Mouse (Mus musculus): Measurements from ENCODE around the gene Peli2. TPM values are rescaled to one million over a fixed set of nuclear protein-coding genes. Genes with fewer than 3 reads are reported as not detected.

The Peli2 gene
- total RNA-seq, 2 experiments from 2014 or later, result 19.3 to 23.2 TPM

- Histone ChIP-seq H3K4me3 (no peak overlapping the region), H3K27ac (peak overlapping the region; percentile 70)
- no peak for DNase-seq (ENCODE audit: low spot score in 2 of 2)
- 0 out of 2 replicates have a peak, but pooled peaks have one; percentile 3 for TF ChIP-seq CTCF (conservative IDR thresholded peaks at IDR 0.05)
These were observed 10.3 kb downstream of the Peli2 start for GRCm38 (mm10) chr14:48130761-48131575.

GRCm38 (mm10) chr14:48131576-48131922 lies 10.9 kb downstream of the Peli2 start:
- Histone ChIP-seq H3K27ac (peak overlapping the region; percentile 70), H3K4me3 (no peak overlapping the region)
- TF ChIP-seq CTCF (conservative IDR thresholded peaks at IDR 0.05), result no peak
- DNase-seq (ENCODE audit: low spot score in 2 of 2), result no peak

- no peak for DNase-seq (ENCODE audit: low spot score in 2 of 2)
- TF ChIP-seq CTCF (conservative IDR thresholded peaks at IDR 0.05), result no peak
- peak overlapping the region; percentile 70 for H3K27ac ChIP-seq
- H3K4me3 ChIP-seq, result no peak overlapping the region
These were observed 11.6 kb downstream of the Peli2 start for GRCm38 (mm10) chr14:48132241-48132640.

- Histone ChIP-seq H3K27ac (peak overlapping the region; percentile 4; the same call in 1 of the 2 replicates), H3K4me3 (peak overlapping the region; percentile 15; the same call in 1 of the 2 replicates)
- DNase-seq (ENCODE audit: low spot score in 2 of 2), result no peak
- no peak for TF ChIP-seq CTCF (conservative IDR thresholded peaks at IDR 0.05)
These were observed 12.5 kb downstream of the Peli2 start for GRCm38 (mm10) chr14:48132865-48133802.

GRCm38 (mm10) chr14:48134344-48134743 lies 13.7 kb downstream of the Peli2 start:
- no peak for DNase-seq (ENCODE audit: low spot score in 2 of 2)
- Histone ChIP-seq H3K4me3 (no peak overlapping the region), H3K27ac (0 out of 2 replicates have a peak overlapping the region, but pooled peaks have one; percentile 25)
- TF ChIP-seq CTCF (conservative IDR thresholded peaks at IDR 0.05), result no peak

- H3K27ac ChIP-seq, result no peak overlapping the region
- no peak for TF ChIP-seq CTCF (conservative IDR thresholded peaks at IDR 0.05)
- DNase-seq (ENCODE audit: low spot score in 2 of 2), result no peak
- no peak overlapping the region for H3K4me3 ChIP-seq
These were observed 15.3 kb downstream of the Peli2 start for GRCm38 (mm10) chr14:48135816-48136345.

GRCm38 (mm10) chr14:48137731-48138130 lies 17.1 kb downstream of the Peli2 start:
- TF ChIP-seq CTCF (conservative IDR thresholded peaks at IDR 0.05), result no peak
- Histone ChIP-seq H3K4me3 (no peak overlapping the region), H3K27ac (no peak overlapping the region)
- no peak for DNase-seq (ENCODE audit: low spot score in 2 of 2)

GRCm38 (mm10) chr14:48138138-48138537 lies 17.5 kb downstream of the Peli2 start:
- no peak overlapping the region for H3K27ac ChIP-seq
- DNase-seq (ENCODE audit: low spot score in 2 of 2), result no peak
- TF ChIP-seq CTCF (conservative IDR thresholded peaks at IDR 0.05), result peak; percentile 72
- no peak overlapping the region for H3K4me3 ChIP-seq

- DNase-seq (ENCODE audit: low spot score in 2 of 2), result no peak
- H3K27ac ChIP-seq, result no peak overlapping the region
- no peak overlapping the region for H3K4me3 ChIP-seq
- TF ChIP-seq CTCF (conservative IDR thresholded peaks at IDR 0.05), result no peak
These were observed 18.8 kb downstream of the Peli2 start for GRCm38 (mm10) chr14:48139409-48139808.

- Histone ChIP-seq H3K27ac (no peak overlapping the region), H3K4me3 (no peak overlapping the region)
- DNase-seq (ENCODE audit: low spot score in 2 of 2), result no peak
- no peak for TF ChIP-seq CTCF (conservative IDR thresholded peaks at IDR 0.05)
These were observed 21.1 kb downstream of the Peli2 start for GRCm38 (mm10) chr14:48141694-48142093.

- Histone ChIP-seq H3K4me3 (no peak overlapping the region), H3K27ac (no peak overlapping the region)
- DNase-seq (ENCODE audit: low spot score in 2 of 2), result no peak
- TF ChIP-seq CTCF (conservative IDR thresholded peaks at IDR 0.05), result no peak
These were observed 22.1 kb downstream of the Peli2 start for GRCm38 (mm10) chr14:48142696-48143095.

GRCm38 (mm10) chr14:48143141-48143540 lies 22.5 kb downstream of the Peli2 start:
- no peak for TF ChIP-seq CTCF (conservative IDR thresholded peaks at IDR 0.05)
- no peak overlapping the region for H3K4me3 ChIP-seq
- H3K27ac ChIP-seq, result no peak overlapping the region
- DNase-seq (ENCODE audit: low spot score in 2 of 2), result no peak

GRCm38 (mm10) chr14:48144330-48144729 lies 23.7 kb downstream of the Peli2 start:
- TF ChIP-seq CTCF (conservative IDR thresholded peaks at IDR 0.05), result no peak
- no peak overlapping the region for H3K27ac ChIP-seq
- no peak overlapping the region for H3K4me3 ChIP-seq
- DNase-seq (ENCODE audit: low spot score in 2 of 2), result no peak
